Mouse (Mus musculus) midbrain, embryonic 11.5 days (tissue): ENCODE measurements around the gene Hspa12a. TPM values are rescaled to one million over a fixed set of nuclear protein-coding genes. Genes with fewer than 3 reads are reported as not detected.
A peak's percentile ranks its signal among the peaks of the same experiment; 100 is the strongest.

Experiments
- ATAC-seq: fragments of 200-750 bp; cut with Nextera tagmentation; 2 replicates; pipeline ENCODE4 v1.8.0; 2017; ENCODE audit warnings: moderate TSS enrichment, moderate library complexity; ENCODE audit not compliant: low FRiP score
- DNase-seq: peaks from one replicate; pipeline ENCODE4 v3.0.0; 2015; ENCODE audit warnings: low spot score; ENCODE audit errors: missing footprints
- H3K27ac ChIP-seq: fragments of 300-500 bp; sonication (generic); 2 replicates; pipeline ENCODE4 v1.5.1; 2014; ENCODE audit warnings: low read depth, low read length
- H3K27me3 ChIP-seq: fragments of 300-500 bp; sonication (generic); 2 replicates; pipeline ENCODE4 v1.6.1; 2014; ENCODE audit warnings: mild to moderate bottlenecking, low read length, moderate library complexity, mixed read lengths; ENCODE audit not compliant: control insufficient read depth, insufficient read depth
- H3K36me3 ChIP-seq: fragments of 300-500 bp; sonication (generic); 2 replicates; pipeline ENCODE4 v1.6.1; 2014; ENCODE audit warnings: mild to moderate bottlenecking, low read length, moderate library complexity, mixed read lengths; ENCODE audit not compliant: control insufficient read depth, insufficient read depth
- H3K4me1 ChIP-seq: fragments of 300-500 bp; sonication (generic); 2 replicates; pipeline ENCODE4 v1.6.1; 2014; ENCODE audit warnings: low read length; ENCODE audit not compliant: control insufficient read depth, insufficient read depth
- H3K4me2 ChIP-seq: fragments of 300-500 bp; sonication (generic); 2 replicates; pipeline ENCODE4 v1.6.1; 2014; ENCODE audit warnings: mild to moderate bottlenecking, moderate library complexity
- H3K4me3 ChIP-seq: fragments of 300-500 bp; sonication (generic); 2 replicates; pipeline ENCODE4 v1.5.1; 2014; ENCODE audit warnings: low read depth, low read length
- H3K9ac ChIP-seq: fragments of 300-500 bp; sonication (generic); 2 replicates; pipeline ENCODE4 v1.6.1; 2014; ENCODE audit warnings: low read length
- H3K9me3 ChIP-seq: fragments of 300-500 bp; sonication (generic); 2 replicates; pipeline ENCODE4 v1.6.1; 2016; ENCODE audit warnings: low read length; ENCODE audit not compliant: control insufficient read depth
- WGBS: fragments of 180-500 bp; shearing (Covaris S2); extraction: QIAGEN DNeasy Blood & Tissue Kit; methylation state at CpG from one replicate; pipeline ENCODE4 v1.1.7; 2014; 5-methylcytosine and 5-hydroxymethylcytosine counted together
- polyA plus RNA-seq: library from polyadenylated mRNA; unstranded; fragments of >200 nt; fragmentation: Nextera tagmentation; extraction: Ambion mirVana; gene quantifications from 2 replicates; pipeline ENCODE4 v1.2.1, GENCODE M21; 2014

Gene Hspa12a
- polyA plus RNA-seq, 1 experiment from 2014 or later = 9.3 TPM

DNA sequence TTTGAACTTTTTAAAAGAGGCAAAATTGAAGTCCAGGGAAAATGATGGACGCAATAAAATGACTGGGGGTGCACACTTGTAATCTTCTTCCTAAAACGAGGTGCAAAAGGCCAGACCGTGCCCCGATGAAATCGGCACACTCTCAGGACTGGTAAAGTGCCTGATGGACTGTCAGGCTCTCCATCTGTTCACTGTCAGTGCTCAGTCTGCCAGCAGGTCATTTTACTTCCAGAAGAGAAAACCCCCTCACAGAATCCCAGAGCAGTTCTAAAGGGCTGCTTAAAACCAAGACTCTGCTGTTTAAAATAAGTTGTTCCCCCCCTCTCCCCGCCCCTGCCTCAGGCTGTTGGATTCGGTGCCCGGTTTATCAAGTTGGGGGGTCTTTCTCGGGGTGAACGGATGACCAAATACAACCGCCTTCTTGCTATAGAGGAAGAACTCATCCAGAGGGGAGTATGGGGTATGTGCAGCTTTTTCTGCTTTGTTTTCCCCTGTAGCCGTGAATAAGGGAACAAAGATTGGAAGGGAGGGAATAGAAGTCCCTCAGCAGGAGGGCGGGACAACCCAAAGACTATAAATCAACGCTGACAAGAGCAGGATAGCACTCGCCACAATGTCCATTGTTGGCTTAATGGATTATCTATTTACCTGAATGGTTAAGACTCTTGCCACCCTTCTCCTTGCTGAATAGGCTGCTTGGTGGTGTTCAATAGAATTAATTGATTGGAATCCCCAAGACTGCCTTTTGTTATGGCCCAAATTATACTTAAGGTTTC is 25.5 kb upstream of the Hspa12a start:
- no peak for ATAC-seq
- peak overlapping the region; percentile 23 for H3K4me2 ChIP-seq
- WGBS = 21% methylated on average over 15 of the region's 15 CpGs

DNA sequence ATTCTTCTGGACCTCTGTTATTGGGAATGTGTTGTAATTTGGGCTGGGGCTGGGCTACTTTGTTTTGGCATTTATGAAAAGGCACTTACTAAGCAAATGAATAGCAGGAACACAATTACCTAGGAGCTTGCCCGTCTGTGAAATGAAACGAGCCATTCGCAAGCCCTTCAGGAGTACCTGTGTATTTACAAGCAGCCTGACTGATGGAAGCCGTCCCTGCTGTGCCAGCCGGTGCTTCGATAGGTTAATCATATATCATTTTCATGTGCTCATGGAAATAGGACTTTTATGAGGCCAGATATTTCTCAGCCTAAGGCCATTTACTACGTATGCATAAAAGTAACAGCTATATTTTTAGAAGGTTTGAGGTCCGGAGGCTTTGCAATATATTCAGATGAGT is 19.6 kb upstream of the Hspa12a start:
- Histone ChIP-seq H3K4me1 (peaks cover 1% of the 10 kb centered on the region; the same call in 1 of the 2 replicates), H3K27me3 (peaks cover 24% of the 10 kb centered on the region)

More for the DNA sequence above, 25.5 kb upstream of the Hspa12a start:
- Histone ChIP-seq H3K9ac (no peak overlapping the region), H3K36me3 (no peaks in the 10 kb centered on the region), H3K4me1 (peaks cover 8% of the 10 kb centered on the region), H3K4me3 (no peak overlapping the region), H3K27me3 (peaks cover 66% of the 10 kb centered on the region), H3K9me3 (no peaks in the 10 kb centered on the region), H3K27ac (no peak overlapping the region)
- peak; percentile 85 for DNase-seq

DNA sequence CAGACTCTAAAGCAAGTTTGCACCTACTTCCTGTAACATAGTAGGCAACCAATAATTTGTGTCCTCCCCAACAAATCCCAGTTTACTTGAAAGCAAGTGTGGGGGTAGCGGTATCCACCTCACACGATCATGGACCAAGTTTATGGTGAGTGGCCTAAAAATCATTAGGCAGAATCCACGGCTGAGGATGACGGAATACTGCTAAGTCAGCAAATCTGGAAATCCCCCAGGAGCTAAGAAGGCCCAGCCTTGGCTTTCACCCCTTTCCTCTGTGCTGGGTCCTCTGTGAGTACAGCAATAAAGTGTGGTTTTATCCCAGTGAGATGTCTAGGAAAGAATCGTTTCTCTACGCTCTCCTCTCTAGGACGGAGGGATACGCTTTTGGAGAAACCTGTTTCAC is 11.3 kb upstream of the Hspa12a start:
- Histone ChIP-seq H3K27ac (no peak overlapping the region), H3K4me3 (no peak overlapping the region), H3K9ac (no peak overlapping the region), H3K9me3 (no peaks in the 10 kb centered on the region), H3K36me3 (no peaks in the 10 kb centered on the region), H3K27me3 (no peaks in the 10 kb centered on the region; the same call in 1 of the 2 replicates), H3K4me2 (no peak overlapping the region), H3K4me1 (no peaks in the 10 kb centered on the region)
- DNase-seq = peak; percentile 41
- ATAC-seq = no peak
- 93% methylated on average over 8 of the region's 8 CpGs for WGBS

More for the DNA sequence above, 19.6 kb upstream of the Hspa12a start:
- Histone ChIP-seq H3K4me2 (no peak overlapping the region), H3K9me3 (no peaks in the 10 kb centered on the region), H3K4me3 (no peak overlapping the region), H3K9ac (no peak overlapping the region), H3K27ac (no peak overlapping the region), H3K36me3 (no peaks in the 10 kb centered on the region)
- ATAC-seq (no peak), DNase-seq (no peak)
- WGBS = 79% methylated on average over 8 of the region's 8 CpGs

DNA sequence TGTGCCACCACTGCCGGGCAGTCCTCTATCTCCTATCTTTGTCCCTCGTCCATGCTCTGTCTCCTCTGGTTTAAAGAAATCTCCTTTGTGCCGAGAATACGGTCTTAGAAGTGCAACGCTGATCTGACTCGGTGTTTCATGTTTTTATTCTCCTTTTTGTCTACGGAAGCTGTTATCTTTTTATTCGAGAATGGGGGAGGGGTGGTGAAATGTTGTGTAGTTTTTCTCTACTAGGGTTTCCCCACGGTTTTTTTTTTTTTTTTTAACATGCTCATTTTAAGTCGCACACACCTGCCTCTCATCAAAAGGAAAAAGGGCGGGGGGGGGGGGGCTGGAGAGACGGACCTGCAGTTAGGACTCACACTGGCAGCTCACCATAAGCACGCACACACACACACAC is 8.8 kb upstream of the Hspa12a start:
- Histone ChIP-seq H3K27me3 (no peaks in the 10 kb centered on the region; the same call in 1 of the 2 replicates), H3K4me3 (no peak overlapping the region), H3K27ac (no peak overlapping the region), H3K4me2 (no peak overlapping the region), H3K4me1 (no peaks in the 10 kb centered on the region), H3K9me3 (no peaks in the 10 kb centered on the region), H3K36me3 (no peaks in the 10 kb centered on the region), H3K9ac (no peak overlapping the region)
- 74% methylated on average over 10 of the region's 13 CpGs for WGBS
- no peak for DNase-seq
- ATAC-seq = no peak

DNA sequence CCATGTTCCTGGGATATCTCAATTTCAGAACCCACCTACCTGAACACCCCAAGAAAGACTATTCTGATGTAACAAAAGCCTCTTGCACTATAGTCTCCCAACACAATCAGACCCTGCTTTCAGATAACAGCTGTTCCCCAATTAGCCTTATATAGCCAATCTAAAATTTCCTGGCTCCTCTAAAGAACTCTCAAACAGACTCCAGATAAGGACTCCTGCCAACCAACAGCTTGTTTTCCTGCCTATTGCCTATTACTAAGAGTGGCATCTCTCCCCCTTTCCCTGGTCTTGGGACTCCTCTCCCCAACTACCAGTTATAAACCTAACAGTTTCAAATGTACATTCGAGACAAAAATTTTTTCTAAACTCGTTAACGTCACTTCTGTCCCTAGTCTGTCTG is 8.1 kb upstream of the Hspa12a start:
- peak; percentile 33 for DNase-seq
- no peaks in the 10 kb centered on the region for H3K9me3 ChIP-seq
- no peaks in the 10 kb centered on the region for H3K36me3 ChIP-seq
- 85% methylated on average over 3 of the region's 3 CpGs for WGBS
- no peak for ATAC-seq
- no peak overlapping the region for H3K4me3 ChIP-seq
- H3K4me1 ChIP-seq = no peaks in the 10 kb centered on the region
- H3K9ac ChIP-seq = no peak overlapping the region
- H3K27ac ChIP-seq = no peak overlapping the region
- H3K27me3 ChIP-seq = no peaks in the 10 kb centered on the region; the same call in 1 of the 2 replicates
- no peak overlapping the region for H3K4me2 ChIP-seq

DNA sequence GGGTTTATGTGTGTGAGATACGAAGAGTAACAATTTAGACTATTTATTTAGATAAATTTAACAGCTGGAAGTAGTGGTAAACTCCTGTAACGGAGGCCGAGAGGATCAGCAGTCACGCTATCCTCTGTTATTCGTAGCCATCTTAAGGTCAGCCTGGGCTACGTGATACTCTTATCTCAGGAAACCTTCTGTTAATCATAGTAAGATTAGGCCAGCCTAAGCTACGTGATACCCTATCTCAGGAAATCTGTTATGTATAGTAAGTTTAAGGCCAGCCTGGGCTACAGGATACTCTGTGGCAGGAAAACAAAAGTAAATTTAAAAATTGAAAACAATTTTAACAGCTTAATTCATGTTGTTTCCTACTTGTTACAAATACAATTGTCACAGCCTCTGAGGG is 2.5 kb upstream of the Hspa12a start:
- H3K9ac ChIP-seq = no peak overlapping the region
- no peak overlapping the region for H3K4me2 ChIP-seq
- ATAC-seq = no peak
- H3K4me1 ChIP-seq = peaks cover 9% of the 10 kb centered on the region; the same call in 1 of the 2 replicates
- H3K27ac ChIP-seq = no peak overlapping the region
- 88% methylated on average over 7 of the region's 7 CpGs for WGBS
- H3K4me3 ChIP-seq = no peak overlapping the region
- peaks cover 4% of the 10 kb centered on the region; the same call in 1 of the 2 replicates for H3K27me3 ChIP-seq
- no peaks in the 10 kb centered on the region for H3K36me3 ChIP-seq
- DNase-seq = no peak
- no peaks in the 10 kb centered on the region for H3K9me3 ChIP-seq

DNA sequence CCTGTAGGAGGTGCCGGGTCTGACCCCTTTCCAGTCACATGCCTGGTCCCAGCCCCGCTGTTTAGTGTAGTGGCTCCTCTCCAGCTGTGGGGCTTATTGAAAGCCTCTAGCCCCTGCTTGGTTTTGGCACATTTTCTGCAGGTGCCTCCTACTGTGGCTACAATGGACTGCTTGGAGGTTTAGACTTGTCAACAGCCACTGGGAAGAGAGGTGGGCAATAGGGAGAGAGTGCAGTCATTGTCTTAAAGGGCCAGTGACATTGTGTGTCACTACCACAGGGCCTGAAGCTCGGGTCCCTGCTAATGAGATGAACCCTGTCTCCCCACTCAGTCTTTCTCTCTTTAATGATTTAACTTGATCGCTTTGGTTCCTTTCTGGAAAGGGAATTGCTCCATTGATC is 10.4 kb downstream of the Hspa12a start:
- DNase-seq = peak; percentile 90
- H3K4me3 ChIP-seq = no peak overlapping the region
- H3K4me2 ChIP-seq = no peak overlapping the region
- no peak overlapping the region for H3K27ac ChIP-seq
- no peaks in the 10 kb centered on the region for H3K36me3 ChIP-seq
- no peak overlapping the region for H3K9ac ChIP-seq
- 4% methylated on average over 4 of the region's 4 CpGs for WGBS
- H3K27me3 ChIP-seq = peaks cover 44% of the 10 kb centered on the region
- H3K9me3 ChIP-seq = no peaks in the 10 kb centered on the region
- ATAC-seq = no peak
- H3K4me1 ChIP-seq = peaks cover 9% of the 10 kb centered on the region; the same call in 1 of the 2 replicates

DNA sequence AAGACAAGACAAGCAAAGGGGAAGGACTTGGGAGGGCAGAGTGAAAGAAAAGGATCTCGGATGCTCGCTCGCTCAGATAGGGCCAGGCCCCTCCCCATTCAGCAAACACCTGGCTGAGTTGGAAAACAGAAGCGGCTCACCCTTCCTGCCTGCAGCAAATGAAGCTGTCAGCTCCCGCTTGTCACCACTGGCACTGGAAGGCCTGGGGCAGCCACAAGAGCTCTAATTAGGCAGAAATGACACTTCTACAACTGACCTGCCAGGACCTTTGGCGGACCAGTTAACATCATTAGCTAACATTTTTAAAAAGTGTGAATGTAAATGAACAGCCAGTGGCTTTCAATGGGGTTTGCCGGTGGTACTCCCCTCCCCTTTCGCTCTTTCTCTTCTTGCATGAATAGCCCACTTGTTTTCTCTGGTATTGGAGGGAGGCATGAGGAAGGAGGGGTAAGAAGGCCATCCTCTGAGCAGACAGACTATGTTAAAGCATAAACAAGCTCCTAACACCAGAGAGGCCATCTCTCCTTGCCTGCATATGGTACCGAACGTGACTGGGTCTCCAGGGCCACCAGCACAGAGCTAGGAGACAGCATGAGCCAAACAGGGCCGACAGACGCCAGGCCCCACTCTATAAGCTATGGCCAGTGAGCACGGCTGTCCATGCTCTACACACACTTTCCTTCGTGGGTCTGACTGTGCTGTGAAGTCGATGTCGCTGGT is 12.2 kb downstream of the Hspa12a start:
- H3K36me3 ChIP-seq = no peaks in the 10 kb centered on the region
- no peak for DNase-seq
- H3K27ac ChIP-seq = no peak overlapping the region
- ATAC-seq = peak; percentile 44; the same call in 1 of the 2 replicates
- no peak overlapping the region for H3K4me2 ChIP-seq
- peaks cover 9% of the 10 kb centered on the region; the same call in 1 of the 2 replicates for H3K4me1 ChIP-seq
- H3K9me3 ChIP-seq = no peaks in the 10 kb centered on the region
- 14% methylated on average over 16 of the region's 16 CpGs for WGBS
- no peak overlapping the region for H3K9ac ChIP-seq
- H3K27me3 ChIP-seq = peaks cover 44% of the 10 kb centered on the region
- no peak overlapping the region for H3K4me3 ChIP-seq

DNA sequence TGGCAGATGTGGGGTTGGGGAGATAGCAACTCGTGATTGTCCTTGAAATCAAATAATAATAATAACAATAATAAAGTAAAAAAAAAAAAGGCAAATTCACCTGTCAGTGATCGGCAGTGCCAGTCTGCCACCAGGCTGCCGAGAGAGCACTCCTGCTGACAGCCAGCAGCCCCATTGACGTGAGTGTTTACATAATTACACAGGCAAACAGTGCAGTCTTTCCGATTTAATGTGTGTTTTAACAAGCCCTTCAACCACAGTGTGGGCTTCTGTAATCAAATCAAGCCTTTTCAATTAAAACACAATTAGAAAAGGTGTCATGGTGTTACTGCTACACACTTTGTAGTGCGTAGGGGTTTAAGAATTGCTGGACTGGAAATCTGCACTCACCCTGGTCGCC is 24.3 kb downstream of the Hspa12a start:
- WGBS = 23% methylated on average over 7 of the region's 7 CpGs
- Histone ChIP-seq H3K4me1 (no peaks in the 10 kb centered on the region), H3K9me3 (no peaks in the 10 kb centered on the region), H3K9ac (no peak overlapping the region), H3K36me3 (no peaks in the 10 kb centered on the region), H3K4me3 (no peak overlapping the region), H3K4me2 (no peak overlapping the region), H3K27me3 (peaks cover 10% of the 10 kb centered on the region; the same call in 1 of the 2 replicates), H3K27ac (no peak overlapping the region)
- no peak for DNase-seq
- no peak for ATAC-seq
